In genomic region chr4:120487707-120488106, GRCm38 (mm10) we compare ENCODE assay signal across 19 mouse cellular contexts. TPM values are rescaled to one million over a fixed set of nuclear protein-coding genes. Genes with fewer than 3 reads are reported as not detected.
DNase-seq lines count a peak whose midpoint lies in the region; ATAC-seq and TF ChIP-seq lines count a peak whose summit lies in the region.
"Had no signal": no experiment of that assay in that cellular context is flagged by ENCODE, and none has a peak within 500 bp of the region (broad histone marks: within the 10 kb centered on the region; RNA-seq: fewer than 3 reads in every experiment).

No protein-coding gene starts in this region.

- no peak overlapping the region for H3K4me3 ChIP-seq in lung, adult 2 months (replicated peaks; ENCODE audit: extremely low read depth, low read depth, low read length)
- H3K4me3 ChIP-seq in limb, embryonic 15.5 days: no peak overlapping the region
- H3K4me3 ChIP-seq: embryonic facial prominence, embryonic 12.5 days; forebrain, embryonic 13.5 days; limb, embryonic 12.5 days; midbrain, embryonic 15.5 days had no signal

- WGBS in lung, adult 2 months: 45% methylated on average over 1 of the region's 1 CpGs
- 21% methylated on average over 1 of the region's 1 CpGs for WGBS in limb, embryonic 15.5 days

- H3K9me3 ChIP-seq in limb, embryonic 15.5 days: no peaks in the 10 kb centered on the region
- H3K9me3 ChIP-seq: embryonic facial prominence, embryonic 12.5 days; forebrain, embryonic 13.5 days; limb, embryonic 12.5 days; midbrain, embryonic 15.5 days had no signal

- in situ Hi-C loops in Patski (cut with MboI; ENCODE audit: low pct_unique_long_range_greater_than_20kb): no loop called here

- H3K9ac ChIP-seq in limb, embryonic 15.5 days: no peak overlapping the region
- H3K9ac ChIP-seq: embryonic facial prominence, embryonic 12.5 days; forebrain, embryonic 13.5 days; limb, embryonic 12.5 days; midbrain, embryonic 15.5 days had no signal

- TF ChIP-seq CTCF in lung, adult 2 months (IDR thresholded peaks at IDR 0.05; ENCODE audit: insufficient read depth, low read length): no peak
- no peak for TF ChIP-seq CTCF in Patski (IDR thresholded peaks at IDR 0.05)

- H3K4me2 ChIP-seq in limb, embryonic 15.5 days: no peak overlapping the region
- H3K4me2 ChIP-seq: embryonic facial prominence, embryonic 12.5 days; forebrain, embryonic 13.5 days; limb, embryonic 12.5 days; midbrain, embryonic 15.5 days had no signal

- ATAC-seq in Patski: no peak
- ATAC-seq in limb, embryonic 15.5 days (ENCODE audit: insufficient number of reproducible peaks, low FRiP score, low TSS enrichment, low read depth): no peak
- ATAC-seq in megakaryocyte-erythroid progenitor cell, adult 5-6 weeks (replicated peaks; ENCODE audit: low FRiP score, low TSS enrichment, poor library complexity, severe bottlenecking): no peak
- ATAC-seq: forebrain, embryonic 13.5 days; inflammation-experienced regulatory T-cells, adult 6 months; midbrain, embryonic 15.5 days had no signal

- TF ChIP-seq POLR2A in lung, adult 2 months (IDR thresholded peaks at IDR 0.05; ENCODE audit: borderline replicate concordance, extremely low read depth, low read depth, low read length): no peak

- H3K4me1 ChIP-seq in lung, adult 2 months (ENCODE audit: control insufficient read depth, insufficient read depth, low read length): no peaks in the 10 kb centered on the region; the same call in 1 of the 2 replicates
- H3K4me1 ChIP-seq in limb, embryonic 15.5 days: peaks cover 3% of the 10 kb centered on the region; the same call in 1 of the 2 replicates
- H3K4me1 ChIP-seq: embryonic facial prominence, embryonic 12.5 days; forebrain, embryonic 13.5 days; limb, embryonic 12.5 days; midbrain, embryonic 15.5 days had no signal

- H3K36me3 ChIP-seq in limb, embryonic 15.5 days: peaks cover 17% of the 10 kb centered on the region

- DNase-seq in heart, adult 9 months (ENCODE audit: low spot score in 2 of 2): peak; percentile 6 to 7
- DNase-seq in heart, postnatal 4 days: no peak
- peak; percentile 6 for DNase-seq in lung, adult 2 months
- no peak for DNase-seq in lung, postnatal 4 days
- DNase-seq in Patski (ENCODE audit: low read depth, low spot score): peak; percentile 9
- no peak for DNase-seq in layer of hippocampus, adult 18-20 months (ENCODE audit: low spot score in 2 of 2)
- DNase-seq: cerebellum, postnatal 25 days; thymus, postnatal 25 days had no signal

- peak overlapping the region; percentile 38; the same call in 1 of the 2 replicates for H3K27ac ChIP-seq in limb, embryonic 15.5 days
- H3K27ac ChIP-seq: embryonic facial prominence, embryonic 12.5 days; forebrain, embryonic 13.5 days; limb, embryonic 12.5 days; midbrain, embryonic 15.5 days had no signal

- POLR2A ChIA-PET in Patski (lab: Charles Lee): no interaction called here

- no peaks in the 10 kb centered on the region for H3K27me3 ChIP-seq in Patski
- no peaks in the 10 kb centered on the region for H3K27me3 ChIP-seq in limb, embryonic 15.5 days
- H3K27me3 ChIP-seq: embryonic facial prominence, embryonic 12.5 days; forebrain, embryonic 13.5 days; limb, embryonic 12.5 days; midbrain, embryonic 15.5 days had no signal

- CTCF ChIA-PET in Patski (lab: Charles Lee): interaction anchor here (1.1 kb wide), 1 partner anchor 11 kb away, joined by 4 read pairs; no protein-coding TSS in a partner anchor

RNA-seq across cellular contexts. Expression of gene Slfnl1, which starts 44.3 kb away (rescaled TPM):
- total RNA-seq in heart, postnatal 4 days (2021): under 1 TPM; 0.24 to 0.54 TPM
- 0.12 and 0.26 TPM in 2 replicates for polyA plus RNA-seq in lung, adult 2 months (2012; rRNA removed)
- 0.64 TPM for polyA plus RNA-seq in Patski (2021)
- polyA plus RNA-seq in limb, embryonic 15.5 days (2015; fragmentation: Nextera tagmentation; extraction: Ambion mirVana): not detected in 2 replicates
- under 1 TPM; 0.17 to 0.36 TPM for total RNA-seq in layer of hippocampus, adult 18-20 months (2021)
- total RNA-seq in megakaryocyte-erythroid progenitor cell, adult 5-6 weeks (2014; fragmentation: Nextera tagmentation): not detected in 2 replicates
- total RNA-seq in megakaryocyte-erythroid progenitor cell, adult 5-6 weeks (2017): not detected in 2 replicates
- total RNA-seq: hematopoietic stem cell, adult 5-6 weeks had no signal
- polyA plus RNA-seq: embryonic facial prominence, embryonic 12.5 days; forebrain, embryonic 13.5 days; inflammation-experienced regulatory T-cells, adult 6 months; limb, embryonic 12.5 days; lung, embryonic 16.5 days; midbrain, embryonic 15.5 days; neural tube, embryonic 11.5 days; stomach, embryonic 14.5 days had no signal

Comparison
In these comparisons a context has a peak if more than half of its experiments do, and no peak if none do; other contexts are left out.
1. DNase-seq: peak in heart, adult 9 months (2 of 2), lung, adult 2 months (single experiment) and Patski (single experiment); none in heart, postnatal 4 days (single experiment), lung, postnatal 4 days (0 of 2) and layer of hippocampus, adult 18-20 months (0 of 2).